Mouse (Mus musculus) stomach, postnatal 0 days (tissue): ENCODE measurements at regions not wholly inside any gene's neighbourhood (a gene's known extent, or its start where the extent isn't known, plus 50 kb on each side); places are given as distances from the start of the nearest gene placed in this dataset.

Source experiments
- CTCF ChIP-seq: IDR thresholded peaks from 2 replicates; pipeline ENCODE4 v1.5.1; 2016; ENCODE audit warnings: antibody characterized with exemption, low read depth, mild to moderate bottlenecking, moderate library complexity
- EP300 ChIP-seq: optimal IDR thresholded peaks from 2 replicates; pipeline ENCODE3; 2016; ENCODE audit warnings: antibody characterized with exemption

- TF ChIP-seq CTCF (no peak), EP300 (no peak)
Measured at GRCm38 (mm10) chr7:111134496-111134895, 51.7 kb upstream of the Eif4g2 start.
